Mouse (Mus musculus) lung, embryonic 14.5 days (tissue): ENCODE measurements around the gene Elmo1. TPM values are rescaled to one million over a fixed set of nuclear protein-coding genes. Genes with fewer than 3 reads are reported as not detected.
A peak's percentile ranks its signal among the peaks of the same experiment; 100 is the strongest.

Source experiments
- ATAC-seq: fragments of 200-750 bp; cut with Nextera tagmentation; 2 replicates; pipeline ENCODE4 v1.8.0; 2017; ENCODE audit warnings: mild to moderate bottlenecking, moderate TSS enrichment, moderate library complexity; ENCODE audit not compliant: insufficient read depth
- DNase-seq: peaks from one replicate; pipeline ENCODE4 v3.0.0-alpha.2; 2015
- H3K27ac ChIP-seq: fragments of 300-500 bp; sonication (generic); 2 replicates; pipeline ENCODE4 v1.5.1; 2014; ENCODE audit warnings: low read depth, mild to moderate bottlenecking, moderate library complexity
- H3K27me3 ChIP-seq: fragments of 300-500 bp; sonication (generic); 2 replicates; pipeline ENCODE4 v1.6.1; 2014; ENCODE audit warnings: low read length, control low read depth; ENCODE audit not compliant: insufficient read depth
- H3K36me3 ChIP-seq: fragments of 300-500 bp; sonication (generic); 2 replicates; pipeline ENCODE4 v1.6.1; 2014; ENCODE audit warnings: control low read depth; ENCODE audit not compliant: insufficient read depth
- H3K4me1 ChIP-seq: fragments of 300-500 bp; sonication (generic); 2 replicates; pipeline ENCODE4 v1.6.1; 2014; ENCODE audit warnings: antibody characterized with exemption, control low read depth; ENCODE audit not compliant: insufficient read depth
- H3K4me2 ChIP-seq: fragments of 300-500 bp; sonication (generic); 2 replicates; pipeline ENCODE4 v1.6.1; 2014; ENCODE audit warnings: mild to moderate bottlenecking
- H3K4me3 ChIP-seq: fragments of 300-500 bp; sonication (generic); 2 replicates; pipeline ENCODE4 v1.5.1; 2014; ENCODE audit warnings: low read depth, low read length
- H3K9ac ChIP-seq: fragments of 300-500 bp; sonication (generic); 2 replicates; pipeline ENCODE4 v1.6.1; 2014
- H3K9me3 ChIP-seq: fragments of 300-500 bp; sonication (generic); 2 replicates; pipeline ENCODE4 v1.6.1; 2016; ENCODE audit warnings: low read depth, low read length, control low read depth
- CTCF ChIP-seq: IDR thresholded peaks from 2 replicates; pipeline ENCODE4 v1.5.1; 2016; ENCODE audit warnings: antibody characterized with exemption, low read depth
- WGBS: fragments of 180-500 bp; shearing (Covaris S2); extraction: QIAGEN DNeasy Blood & Tissue Kit; methylation state at CpG from one replicate; pipeline ENCODE4 v1.1.7; 2014; 5-methylcytosine and 5-hydroxymethylcytosine counted together
- polyA plus RNA-seq: library from polyadenylated mRNA; unstranded; fragments of >200 nt; fragmentation: Nextera tagmentation; extraction: Ambion mirVana; gene quantifications from 2 replicates; pipeline ENCODE4 v1.2.1, GENCODE M21; 2014

The Elmo1 gene
- polyA plus RNA-seq, 1 experiment from 2014 or later = 37.8 TPM

DNA sequence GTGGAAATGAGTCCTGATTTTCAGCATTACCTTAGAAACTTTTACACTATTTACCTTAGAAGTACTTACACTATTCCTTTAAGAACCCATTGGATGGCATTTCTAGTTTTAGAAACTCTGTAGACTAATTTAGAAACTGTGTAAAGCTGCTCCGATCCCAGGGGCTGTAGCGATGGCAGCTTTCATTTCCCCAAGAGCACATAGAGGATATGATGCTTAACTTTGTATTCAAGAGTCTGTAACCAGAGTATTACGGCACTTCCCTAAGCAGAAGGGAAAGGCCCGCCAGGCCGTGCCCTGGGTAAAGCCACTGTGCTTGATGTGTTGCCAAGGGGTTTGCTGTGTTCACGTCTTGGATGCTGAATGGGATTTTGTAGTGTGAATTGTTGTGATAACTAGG lies 222.9 kb downstream of the Elmo1 start:
- Histone ChIP-seq H3K27ac (no peak overlapping the region), H3K4me1 (no peaks in the 10 kb centered on the region), H3K36me3 (no peaks in the 10 kb centered on the region), H3K4me2 (no peak overlapping the region), H3K4me3 (no peak overlapping the region), H3K9ac (no peak overlapping the region), H3K27me3 (no peaks in the 10 kb centered on the region), H3K9me3 (no peaks in the 10 kb centered on the region)
- 81% methylated on average over 6 of the region's 6 CpGs for WGBS
- ATAC-seq (no peak), DNase-seq (no peak)
- TF ChIP-seq CTCF = no peak

DNA sequence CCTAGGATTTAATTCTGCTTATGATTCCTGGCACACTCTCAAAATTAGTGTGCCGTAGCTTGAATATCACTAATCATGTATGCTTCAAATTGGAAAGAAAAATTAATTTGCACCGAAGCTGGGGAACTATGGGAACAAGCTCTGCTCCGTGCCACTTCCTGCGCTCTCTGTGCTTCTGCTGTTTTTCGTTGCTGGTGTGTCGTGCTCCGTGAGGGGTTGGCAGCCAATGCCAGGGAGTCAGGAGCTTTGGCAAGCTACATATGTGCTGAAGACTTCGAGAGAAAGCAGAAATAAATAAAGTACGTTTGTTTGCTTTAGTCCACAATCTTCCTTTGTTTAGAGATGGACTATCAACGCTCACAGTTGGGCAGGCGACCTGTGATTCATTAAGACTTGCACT lies 225.7 kb downstream of the Elmo1 start:
- H3K4me2 ChIP-seq = no peak overlapping the region
- H3K36me3 ChIP-seq = no peaks in the 10 kb centered on the region
- TF ChIP-seq CTCF = no peak
- no peaks in the 10 kb centered on the region for H3K4me1 ChIP-seq
- DNase-seq (no peak), ATAC-seq (no peak)
- no peak overlapping the region for H3K9ac ChIP-seq
- 72% methylated on average over 11 of the region's 11 CpGs for WGBS
- no peaks in the 10 kb centered on the region for H3K9me3 ChIP-seq
- H3K4me3 ChIP-seq = no peak overlapping the region
- H3K27ac ChIP-seq = no peak overlapping the region
- H3K27me3 ChIP-seq = no peaks in the 10 kb centered on the region

- ATAC-seq (no peak), DNase-seq (no peak)
- Histone ChIP-seq H3K9me3 (no peaks in the 10 kb centered on the region), H3K27me3 (no peaks in the 10 kb centered on the region), H3K4me1 (no peaks in the 10 kb centered on the region), H3K27ac (no peak overlapping the region), H3K9ac (no peak overlapping the region), H3K4me2 (no peak overlapping the region), H3K4me3 (no peak overlapping the region), H3K36me3 (no peaks in the 10 kb centered on the region)
- WGBS = 83% methylated on average over 3 of the region's 3 CpGs
- TF ChIP-seq CTCF = no peak
Observed at GRCm38 (mm10) chr13:20318615-20319219, 228.3 kb downstream of the Elmo1 start.

DNA sequence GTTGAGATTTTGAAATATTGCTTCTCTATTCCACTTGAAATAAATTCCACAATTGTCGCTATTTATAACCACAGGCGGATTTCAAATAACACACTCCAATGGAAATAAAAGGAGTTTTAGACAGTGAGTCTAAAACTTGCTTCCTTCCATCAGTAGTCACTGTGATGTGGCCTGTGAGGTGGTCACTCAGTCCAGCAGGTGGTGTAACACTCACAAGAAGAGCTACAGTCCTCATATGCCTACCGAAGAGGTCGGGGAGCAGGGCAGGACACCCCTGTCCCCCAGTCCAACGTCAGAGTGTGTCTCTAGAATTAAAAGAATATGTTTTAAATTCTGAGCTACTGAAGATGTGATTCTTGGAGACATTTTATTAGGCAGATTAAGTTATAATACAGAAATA lies 229.8 kb downstream of the Elmo1 start:
- H3K36me3 ChIP-seq = no peaks in the 10 kb centered on the region
- TF ChIP-seq CTCF = peak; percentile 29; the same call in 1 of the 2 replicates
- DNase-seq (no peak), ATAC-seq (no peak)
- no peak overlapping the region for H3K9ac ChIP-seq
- no peak overlapping the region for H3K4me2 ChIP-seq
- no peaks in the 10 kb centered on the region for H3K9me3 ChIP-seq
- H3K27ac ChIP-seq = no peak overlapping the region
- H3K27me3 ChIP-seq = no peaks in the 10 kb centered on the region
- H3K4me3 ChIP-seq = no peak overlapping the region
- 72% methylated on average over 5 of the region's 5 CpGs for WGBS
- no peaks in the 10 kb centered on the region for H3K4me1 ChIP-seq

- ATAC-seq (no peak), DNase-seq (no peak)
- no peaks in the 10 kb centered on the region for H3K27me3 ChIP-seq
- no peak overlapping the region for H3K4me3 ChIP-seq
- 73% methylated on average over 4 of the region's 4 CpGs for WGBS
- H3K9ac ChIP-seq = no peak overlapping the region
- no peak overlapping the region for H3K27ac ChIP-seq
- H3K4me1 ChIP-seq = no peaks in the 10 kb centered on the region
- TF ChIP-seq CTCF = no peak
- no peaks in the 10 kb centered on the region for H3K36me3 ChIP-seq
- H3K4me2 ChIP-seq = no peak overlapping the region
- H3K9me3 ChIP-seq = no peaks in the 10 kb centered on the region
Observed at GRCm38 (mm10) chr13:20323478-20323877, 233.1 kb downstream of the Elmo1 start.

GRCm38 (mm10) chr13:20327064-20327463 lies 236.7 kb downstream of the Elmo1 start:
- no peaks in the 10 kb centered on the region for H3K4me1 ChIP-seq
- no peak overlapping the region for H3K4me2 ChIP-seq
- no peak for ATAC-seq
- H3K27ac ChIP-seq = no peak overlapping the region
- no peak overlapping the region for H3K4me3 ChIP-seq
- H3K27me3 ChIP-seq = no peaks in the 10 kb centered on the region
- H3K9ac ChIP-seq = no peak overlapping the region
- DNase-seq = no peak
- no peak for TF ChIP-seq CTCF
- WGBS = 92% methylated on average over 4 of the region's 4 CpGs
- H3K36me3 ChIP-seq = no peaks in the 10 kb centered on the region
- no peaks in the 10 kb centered on the region for H3K9me3 ChIP-seq

- Histone ChIP-seq H3K27me3 (no peaks in the 10 kb centered on the region), H3K27ac (no peak overlapping the region), H3K36me3 (no peaks in the 10 kb centered on the region), H3K4me1 (no peaks in the 10 kb centered on the region), H3K4me2 (no peak overlapping the region), H3K9me3 (no peaks in the 10 kb centered on the region), H3K9ac (no peak overlapping the region), H3K4me3 (no peak overlapping the region)
- TF ChIP-seq CTCF = no peak
- no peak for ATAC-seq
- DNase-seq = no peak
- WGBS = 46% methylated on average over 3 of the region's 3 CpGs
Observed at GRCm38 (mm10) chr13:20327975-20328374, 237.6 kb downstream of the Elmo1 start.

- DNase-seq (no peak), ATAC-seq (no peak)
- Histone ChIP-seq H3K4me3 (no peak overlapping the region), H3K27ac (no peak overlapping the region), H3K36me3 (no peaks in the 10 kb centered on the region), H3K27me3 (no peaks in the 10 kb centered on the region), H3K9ac (no peak overlapping the region), H3K9me3 (no peaks in the 10 kb centered on the region), H3K4me1 (no peaks in the 10 kb centered on the region), H3K4me2 (no peak overlapping the region)
- 96% methylated on average over 1 of the region's 1 CpGs for WGBS
- TF ChIP-seq CTCF = no peak
Observed at GRCm38 (mm10) chr13:20328672-20329071, 238.3 kb downstream of the Elmo1 start.
